Mouse (Mus musculus) megakaryocyte, embryonic 14.5 days (primary cell): Measurements from ENCODE around the gene Mfsd6.

ENCODE experiments used
- FLI1 ChIP-seq: IDR thresholded peaks from 2 replicates; pipeline ENCODE4 v1.6.1; 2012; ENCODE audit warnings: low read length, inconsistent platforms, mixed read lengths
- GATA1 ChIP-seq: IDR thresholded peaks from 3 replicates; pipeline ENCODE4 v1.6.1; 2012; ENCODE audit warnings: mixed read lengths, low read length, inconsistent platforms, borderline replicate concordance

DNA sequence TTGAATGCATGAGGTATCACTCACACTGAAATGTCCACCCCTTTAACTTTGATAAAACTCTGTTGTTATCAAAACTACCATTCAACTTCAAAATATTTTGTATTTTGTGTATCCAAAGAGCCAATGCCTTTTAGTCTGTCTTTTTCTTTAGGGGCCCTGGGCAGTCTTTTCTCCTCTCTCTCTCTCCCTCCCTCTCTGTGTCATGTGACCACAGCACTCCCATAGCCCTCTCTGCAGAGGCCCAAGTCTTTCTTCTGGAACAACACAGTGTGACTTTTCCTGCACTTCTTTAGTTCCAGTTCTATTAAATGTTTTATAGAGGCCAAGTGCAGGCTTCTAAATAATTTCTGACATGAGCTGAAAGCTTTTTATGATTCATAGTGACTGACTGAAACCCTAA is 106.8 kb downstream of the Mfsd6 start:
- no peak for TF ChIP-seq GATA1
- TF ChIP-seq FLI1 = no peak
